Mouse (Mus musculus): ENCODE results near the gene Mdc1.

Mdc1 gene

DNA sequence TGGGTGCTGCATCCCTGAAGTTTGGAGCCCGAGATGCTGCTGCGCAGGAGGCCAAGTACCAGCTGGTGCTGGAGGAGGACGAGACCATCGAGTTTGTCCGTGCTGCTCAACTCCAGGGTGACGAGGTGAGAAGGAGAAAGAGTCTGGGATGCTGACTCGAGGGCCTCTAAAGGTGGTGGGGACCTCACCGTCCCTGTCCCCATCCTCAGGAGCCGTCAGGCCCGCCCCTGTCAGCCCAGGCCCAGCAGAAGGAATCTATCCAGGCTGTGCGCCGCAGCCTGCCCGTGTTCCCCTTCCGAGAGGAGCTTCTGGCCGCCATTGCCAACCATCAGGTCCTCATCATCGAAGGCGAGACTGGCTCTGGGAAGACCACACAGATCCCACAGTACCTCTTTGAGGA lies 41.6 kb downstream of the Mdc1 start:
- no peak for DNase-seq (ENCODE audit: low read depth)

GRCm38 (mm10) chr17:35883777-35884176 lies 42.5 kb downstream of the Mdc1 start:
- no peak for DNase-seq (ENCODE audit: low read depth)

DNA sequence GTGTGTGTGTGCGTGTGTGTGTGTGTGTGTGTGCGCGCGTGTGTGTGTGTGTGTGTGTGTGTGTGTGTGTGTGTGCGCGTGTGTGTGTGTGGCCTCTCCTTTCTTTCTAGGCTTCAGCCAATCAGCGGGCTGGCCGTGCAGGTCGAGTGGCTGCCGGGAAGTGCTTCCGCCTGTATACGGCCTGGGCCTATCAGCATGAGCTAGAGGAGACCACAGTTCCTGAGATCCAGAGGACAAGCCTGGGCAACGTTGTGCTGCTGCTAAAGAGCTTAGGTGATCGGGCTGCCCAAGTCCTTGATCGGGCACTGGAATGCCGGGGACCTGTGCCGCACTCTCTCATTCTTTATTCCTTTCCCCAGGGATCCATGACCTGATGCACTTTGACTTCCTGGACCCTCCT lies 46.4 kb downstream of the Mdc1 start:
- DNase-seq (ENCODE audit: low read depth) = no peak

GRCm38 (mm10) chr17:35896781-35897643 lies 55.7 kb downstream of the Mdc1 start, which contains the start of gene 2310061I04Rik:
2310061I04Rik (minus strand) TSS chr17:35897431.
- peak; percentile 98 for DNase-seq (ENCODE audit: low read depth)

DNA sequence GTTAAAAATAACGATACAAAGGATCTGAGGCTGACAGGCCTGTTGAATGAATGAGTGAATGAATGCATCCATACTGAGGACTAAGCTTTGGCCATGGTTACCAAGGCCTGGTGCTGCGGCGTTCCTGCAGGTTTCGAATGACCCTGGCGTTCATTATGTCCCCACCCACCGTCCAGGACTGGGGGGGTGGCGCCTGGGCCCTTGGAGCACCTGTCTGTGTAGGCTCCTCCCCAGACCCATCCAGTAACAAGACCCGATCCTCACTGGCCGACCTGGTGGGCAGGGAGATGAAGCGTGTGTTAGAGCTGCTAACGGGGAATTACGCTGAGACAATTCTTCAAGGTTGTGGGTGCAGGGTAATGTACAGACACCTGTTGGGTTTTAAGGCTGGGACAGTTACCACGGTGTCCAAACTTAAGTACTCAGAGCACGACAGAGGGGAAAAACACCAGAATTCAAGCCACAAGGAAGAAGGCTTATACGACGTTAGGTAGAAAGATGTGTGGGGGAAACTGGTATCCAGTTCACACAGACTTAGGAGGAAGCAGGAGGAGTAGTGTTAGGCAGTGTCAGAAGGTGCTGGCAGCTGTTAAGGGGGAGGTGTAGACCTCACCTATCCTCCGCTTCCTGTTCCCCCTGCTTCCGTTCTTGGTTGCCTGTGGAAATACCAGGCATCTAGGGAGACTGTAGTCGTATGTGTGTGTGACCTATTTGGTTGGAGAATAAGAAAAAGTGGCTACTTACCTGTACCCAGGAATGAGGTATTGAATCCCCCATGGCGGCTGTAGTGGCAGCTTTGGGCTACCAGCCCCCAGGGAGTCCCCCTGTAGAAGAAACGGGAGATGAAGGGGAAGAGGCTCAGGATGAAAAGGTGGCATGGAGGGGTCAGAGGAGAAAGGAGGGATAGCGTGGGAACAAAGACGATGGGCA lies 56.6 kb downstream of the Mdc1 start:
- no peak for DNase-seq (ENCODE audit: low read depth)

GRCm38 (mm10) chr17:35900636-35901035 lies 59.3 kb downstream of the Mdc1 start:
- DNase-seq (ENCODE audit: low read depth) = no peak

DNA sequence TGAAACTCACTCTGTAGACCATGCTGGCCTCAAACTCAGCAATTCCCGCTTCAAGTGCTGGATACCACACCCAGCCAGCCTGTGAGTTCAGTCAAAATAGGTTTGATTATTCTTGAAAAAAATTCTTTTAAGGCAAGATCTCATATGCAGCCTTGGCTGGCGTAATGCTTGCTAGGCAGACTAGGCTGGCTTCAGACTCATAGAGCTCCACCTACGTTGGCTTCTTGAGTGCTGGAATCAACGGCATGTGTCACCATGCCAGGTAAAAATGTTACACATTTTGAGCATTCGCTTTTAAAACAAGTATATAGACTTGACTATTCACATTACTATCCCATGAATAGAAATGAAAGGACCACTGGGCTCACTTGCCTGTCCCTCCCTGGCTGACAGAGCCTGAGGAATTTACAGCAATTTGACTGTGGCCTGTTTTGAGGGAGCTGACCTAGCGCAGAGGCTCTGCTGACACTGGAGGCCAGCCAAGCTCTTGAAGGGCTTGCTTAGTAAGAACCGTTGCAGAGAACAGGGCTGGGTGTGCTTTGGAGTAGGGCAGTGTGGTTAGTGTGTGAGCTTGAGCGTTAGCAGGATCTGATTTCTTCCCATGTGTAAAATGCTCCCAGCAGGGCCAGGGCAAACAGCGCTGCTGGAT lies 62.2 kb downstream of the Mdc1 start:
- peak; percentile 75 for DNase-seq (ENCODE audit: low read depth)

GRCm38 (mm10) chr17:35903992-35904355 lies 62.7 kb downstream of the Mdc1 start:
- DNase-seq (ENCODE audit: low read depth) = no peak

- DNase-seq (ENCODE audit: low read depth) = no peak
These were observed 64.3 kb downstream of the Mdc1 start for GRCm38 (mm10) chr17:35905587-35905986.

DNA sequence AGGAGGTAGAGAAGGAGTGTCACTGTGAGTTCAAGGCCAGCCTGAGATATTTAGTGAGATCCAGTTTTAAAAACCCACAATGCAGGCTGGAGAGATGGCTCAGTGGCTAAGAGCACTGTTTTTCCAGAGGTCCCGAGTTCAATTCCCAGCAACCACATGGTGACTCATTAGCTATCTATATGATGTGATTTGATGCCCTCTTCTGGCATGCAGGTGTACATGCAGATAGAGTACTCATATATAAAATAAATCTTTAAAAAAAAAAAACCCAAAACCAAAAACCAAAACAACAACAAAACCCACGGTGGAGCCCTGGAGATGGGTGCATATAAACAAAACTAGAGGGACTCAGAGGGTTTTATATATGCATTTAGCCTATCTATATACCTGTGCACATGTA lies 66.3 kb downstream of the Mdc1 start:
- DNase-seq (ENCODE audit: low read depth) = peak; percentile 55

Data from NIH3T3 (cell line).